Mouse (Mus musculus) ES-E14 (cell line): ENCODE results near the gene Acadm. TPM values are rescaled to one million over a fixed set of nuclear protein-coding genes. Genes with fewer than 3 reads are reported as not detected.

Experiments used
- DNase-seq: peaks from one replicate; pipeline ENCODE4 v3.0.0-alpha.2; 2013; ENCODE audit warnings: low read depth, low spot score
- H3K27ac ChIP-seq: 2 replicates; pipeline ENCODE4 v1.5.1; 2012; ENCODE audit warnings: low read depth, mild to moderate bottlenecking, low read length, moderate library complexity, mixed read lengths; ENCODE audit not compliant: poor library complexity, insufficient read depth, severe bottlenecking
- H3K36me3 ChIP-seq: 2 replicates; pipeline ENCODE4 v1.6.1; 2012; ENCODE audit warnings: mild to moderate bottlenecking, low read length, moderate library complexity, mixed read lengths; ENCODE audit not compliant: control insufficient read depth, poor library complexity, insufficient read depth, severe bottlenecking
- H3K4me1 ChIP-seq, 2 experiments: fragments of 150-350 bp in 1 of 2; sonication (generic) in 1 of 2; 2 replicates each; pipeline ENCODE4 v1.6.1; 2012; ENCODE audit warnings: low read length in 2 of 2, mild to moderate bottlenecking in 1 of 2, mixed read lengths in 1 of 2; ENCODE audit not compliant: control insufficient read depth in 2 of 2, insufficient read depth in 2 of 2, poor library complexity in 1 of 2
- H3K4me3 ChIP-seq, 2 experiments: fragments of 150-350 bp in 1 of 2; sonication (generic) in 1 of 2; 2 replicates each; pipeline ENCODE4 v1.5.1; 2012; ENCODE audit warnings: low read length in 2 of 2, low read depth in 1 of 2, mild to moderate bottlenecking in 1 of 2, mixed read lengths in 1 of 2; ENCODE audit not compliant: insufficient read depth in 1 of 2, poor library complexity in 1 of 2, severe bottlenecking in 1 of 2
- H3K9ac ChIP-seq: 2 replicates; pipeline ENCODE4 v1.6.1; 2012; ENCODE audit warnings: low read depth, mild to moderate bottlenecking, low read length, mixed read lengths; ENCODE audit not compliant: poor library complexity, insufficient read depth, severe bottlenecking
- H3K9me3 ChIP-seq: fragments of 150-350 bp; sonication (generic); 2 replicates; pipeline ENCODE4 v1.6.1; 2012; ENCODE audit warnings: low read depth, mild to moderate bottlenecking, low read length; ENCODE audit not compliant: control insufficient read depth, insufficient read depth
- CHD2 ChIP-seq: IDR thresholded peaks from 2 replicates; pipeline ENCODE4 v1.6.1; 2014; ENCODE audit warnings: mild to moderate bottlenecking, low read depth, low read length, inconsistent platforms
- HCFC1 ChIP-seq: IDR thresholded peaks from 2 replicates; pipeline ENCODE4 v1.6.1; 2012; ENCODE audit warnings: low read length, inconsistent platforms, borderline replicate concordance; ENCODE audit not compliant: insufficient read depth
- MAFK ChIP-seq: IDR thresholded peaks from 2 replicates; pipeline ENCODE4 v1.6.1; 2014; ENCODE audit warnings: mild to moderate bottlenecking, low read depth, low read length, inconsistent platforms; ENCODE audit not compliant: insufficient read depth
- ZC3H11A ChIP-seq: IDR thresholded peaks from 2 replicates; pipeline ENCODE4 v1.6.1; 2012; ENCODE audit warnings: low read depth, mild to moderate bottlenecking, inconsistent platforms, low read length, borderline replicate concordance
- ZNF384 ChIP-seq: IDR thresholded peaks from 2 replicates; pipeline ENCODE4 v1.6.1; 2012; ENCODE audit warnings: low read depth, low read length, inconsistent platforms
- in situ Hi-C, 2 experiments: fragments of 600-800 bp; cut with MboI; formaldehyde crosslinking; loops; one replicate each; pipeline ENCODE4 v1.15.1; 2025; ENCODE audit warnings: low sequenced_read_pairs in 2 of 2, inconsistent platforms in 1 of 2; ENCODE audit not compliant: unreplicated experiment in 2 of 2
- total RNA-seq: library from RNA; depleted of rRNA; stranded (reverse); fragments of 300-350 nt; gene quantifications from 2 replicates; pipeline ENCODE4 v1.2.3, GENCODE M21; 2012

Acadm gene
- total RNA-seq, 1 experiment: 101 TPM

- H3K4me1 ChIP-seq: no peaks in the 10 kb centered on the region
- H3K27ac ChIP-seq: no peak overlapping the region
- no peak overlapping the region for H3K4me3 ChIP-seq
- DNase-seq: peak; percentile 82
- no peak overlapping the region for H3K9ac ChIP-seq
- peak; percentile 52; the same call in 1 of the 2 replicates for TF ChIP-seq ZC3H11A
- no peak for TF ChIP-seq MAFK
- TF ChIP-seq CHD2: no peak
- 0 out of 2 replicates have a peak, but pooled peaks have one; percentile 27 for TF ChIP-seq ZNF384
- no peak for TF ChIP-seq HCFC1
- H3K9me3 ChIP-seq: no peaks in the 10 kb centered on the region
- no peaks in the 10 kb centered on the region for H3K36me3 ChIP-seq
- in situ Hi-C loops: loop anchor here (10.0 to 25.0 kb wide), 2 partner anchors 256 to 269 kb away; no protein-coding TSS in a partner anchor
Observed at GRCm38 (mm10) chr3:153968549-153968948, 24.1 kb upstream of the Acadm start.

- DNase-seq: no peak
- no peaks in the 10 kb centered on the region for H3K9me3 ChIP-seq
- no peak overlapping the region for H3K9ac ChIP-seq
- no peaks in the 10 kb centered on the region for H3K36me3 ChIP-seq
- no peak for TF ChIP-seq HCFC1
- no peak for TF ChIP-seq ZNF384
- TF ChIP-seq MAFK: no peak
- no peak for TF ChIP-seq ZC3H11A
- no peak for TF ChIP-seq CHD2
- no peak overlapping the region for H3K4me3 ChIP-seq
- in situ Hi-C loops: loop anchor here (10.0 to 25.0 kb wide), 2 partner anchors 257 to 270 kb away; no protein-coding TSS in a partner anchor
- no peak overlapping the region for H3K27ac ChIP-seq
- no peaks in the 10 kb centered on the region for H3K4me1 ChIP-seq
Observed at GRCm38 (mm10) chr3:153967447-153967846, 23.0 kb upstream of the Acadm start.

GRCm38 (mm10) chr3:153961632-153962389, 17.4 kb upstream of the Acadm start:
- no peak for TF ChIP-seq MAFK
- no peak for TF ChIP-seq HCFC1
- no peak for TF ChIP-seq ZNF384
- TF ChIP-seq ZC3H11A: no peak
- TF ChIP-seq CHD2: no peak
- in situ Hi-C loops: loop anchor here (10.0 to 25.0 kb wide), 2 partner anchors 263 to 275 kb away; no protein-coding TSS in a partner anchor
- no peak overlapping the region for H3K9ac ChIP-seq
- no peaks in the 10 kb centered on the region for H3K4me1 ChIP-seq
- DNase-seq: no peak
- no peak overlapping the region for H3K4me3 ChIP-seq
- no peaks in the 10 kb centered on the region for H3K36me3 ChIP-seq
- H3K9me3 ChIP-seq: no peaks in the 10 kb centered on the region
- no peak overlapping the region for H3K27ac ChIP-seq

GRCm38 (mm10) chr3:153960884-153961283, 16.5 kb upstream of the Acadm start:
- no peaks in the 10 kb centered on the region for H3K36me3 ChIP-seq
- in situ Hi-C loops: loop anchor here (10.0 to 25.0 kb wide), 2 partner anchors 264 to 276 kb away; no protein-coding TSS in a partner anchor
- no peak for TF ChIP-seq ZC3H11A
- no peak for TF ChIP-seq HCFC1
- no peak for TF ChIP-seq CHD2
- no peak for TF ChIP-seq MAFK
- TF ChIP-seq ZNF384: no peak
- DNase-seq: no peak
- no peaks in the 10 kb centered on the region for H3K4me1 ChIP-seq
- H3K27ac ChIP-seq: no peak overlapping the region
- no peak overlapping the region for H3K9ac ChIP-seq
- no peak overlapping the region for H3K4me3 ChIP-seq
- H3K9me3 ChIP-seq: no peaks in the 10 kb centered on the region
